27 mouse cellular contexts compared by ENCODE assay signal in the genomic region with DNA sequence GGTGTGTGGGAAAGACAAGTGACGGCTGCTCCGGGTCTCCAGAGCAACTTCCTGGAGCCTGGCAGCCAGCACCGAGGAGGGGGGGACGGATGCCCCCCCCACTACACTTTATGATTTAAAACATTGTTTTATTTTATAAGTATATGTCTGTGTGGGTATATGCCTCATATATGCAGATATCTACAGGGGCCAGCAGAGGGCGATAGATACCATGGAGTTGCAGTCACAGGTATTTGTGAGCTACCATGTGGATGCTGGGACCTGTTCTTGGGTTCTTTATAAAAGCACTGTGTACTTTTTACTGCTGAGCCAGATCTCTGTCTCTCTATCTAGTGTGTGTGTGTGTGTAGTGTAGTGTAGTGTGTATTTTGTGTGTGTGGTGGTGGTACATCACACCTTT. TPM values are rescaled to one million over a fixed set of nuclear protein-coding genes. Genes with fewer than 3 reads are reported as not detected.
DNase-seq lines count a peak whose midpoint lies in the region; ATAC-seq and TF ChIP-seq lines count a peak whose summit lies in the region.
"Had no signal": no experiment of that assay in that cellular context is flagged by ENCODE, and none has a peak within 500 bp of the region (broad histone marks: within the 10 kb centered on the region; RNA-seq: fewer than 3 reads in every experiment).

No protein-coding gene starts in this region.

- peak; percentile 40 for DNase-seq in heart, adult 11 months
- DNase-seq in heart, adult 8-10 months (ENCODE audit: low spot score): no peak
- no peak for DNase-seq in lung, embryonic 14.5 days
- no peak for DNase-seq in lung, postnatal 14 days
- DNase-seq in R1 (ENCODE audit: low read depth, low spot score): peak; percentile 77
- DNase-seq in stomach, postnatal 0 days (ENCODE audit: low spot score): no peak
- no peak for DNase-seq in right cerebral cortex, postnatal 14 days
- DNase-seq: adrenal gland, postnatal 25 days; B cell, adult 2 months; cerebellum, adult 9-10 months; gastrocnemius, postnatal 14 days; heart, postnatal 4 days; layer of hippocampus, postnatal 36 days; lung, postnatal 4 days; right cerebral cortex, postnatal 4 days; thymus, postnatal 4 days had no signal

- H3K4me1 ChIP-seq in lung, embryonic 14.5 days (ENCODE audit: insufficient read depth): no peaks in the 10 kb centered on the region
- H3K4me1 ChIP-seq in stomach, postnatal 0 days (replicated peaks; ENCODE audit: control insufficient read depth, insufficient read depth): no peaks in the 10 kb centered on the region
- H3K4me1 ChIP-seq: forebrain, embryonic 12.5 days had no signal

- no peak for ATAC-seq in lung, embryonic 14.5 days (ENCODE audit: insufficient read depth)
- no peak for ATAC-seq in stomach, postnatal 0 days (ENCODE audit: low FRiP score, low TSS enrichment)
- no peak; the same call in 1 of the 2 replicates for ATAC-seq in granulocyte monocyte progenitor cell, adult 5-6 weeks (replicated peaks; ENCODE audit: poor library complexity, severe bottlenecking)
- ATAC-seq: activated CD4-positive, CD25-positive, alpha-beta regulatory T cell, adult 4 months had no signal

- peaks cover 5% of the 10 kb centered on the region; the same call in 1 of the 2 replicates for H3K27me3 ChIP-seq in lung, embryonic 14.5 days (ENCODE audit: insufficient read depth, low read length)
- no peaks in the 10 kb centered on the region for H3K27me3 ChIP-seq in stomach, postnatal 0 days (ENCODE audit: control insufficient read depth, insufficient read depth, low read length)

- H3K27ac ChIP-seq in lung, embryonic 14.5 days (ENCODE audit: low read depth): no peak overlapping the region
- H3K27ac ChIP-seq in stomach, postnatal 0 days (replicated peaks): no peak overlapping the region
- H3K27ac ChIP-seq: forebrain, embryonic 12.5 days; heart, embryonic 13.5 days; limb, embryonic 10.5 days; liver, embryonic 15.5 days had no signal

- TF ChIP-seq CTCF in lung, embryonic 14.5 days (IDR thresholded peaks at IDR 0.05; ENCODE audit: low read depth): peak; percentile 22; the same call in 1 of the 2 replicates
- peak; percentile 50 for TF ChIP-seq CTCF in stomach, postnatal 0 days (IDR thresholded peaks at IDR 0.05; ENCODE audit: low read depth)

- WGBS in lung, embryonic 14.5 days: 83% methylated on average over 5 of the region's 5 CpGs
- 81% methylated on average over 5 of the region's 5 CpGs for WGBS in stomach, postnatal 0 days

- H3K4me3 ChIP-seq in lung, embryonic 14.5 days (ENCODE audit: low read depth, low read length): no peak overlapping the region
- no peak overlapping the region for H3K4me3 ChIP-seq in stomach, postnatal 0 days (ENCODE audit: low read depth, low read length)
- H3K4me3 ChIP-seq: forebrain, embryonic 12.5 days; heart, embryonic 13.5 days; limb, embryonic 10.5 days; liver, embryonic 15.5 days had no signal

- no peak for TF ChIP-seq EP300 in stomach, postnatal 0 days (optimal IDR thresholded peaks at IDR 0.05)

- no peak overlapping the region for H3K4me2 ChIP-seq in lung, embryonic 14.5 days
- H3K4me2 ChIP-seq in stomach, postnatal 0 days (replicated peaks; ENCODE audit: low read depth): no peak overlapping the region
- H3K4me2 ChIP-seq: forebrain, embryonic 12.5 days; heart, embryonic 13.5 days; liver, embryonic 15.5 days; midbrain, embryonic 11.5 days had no signal

- H3K9me3 ChIP-seq in lung, embryonic 14.5 days (ENCODE audit: low read depth, low read length): no peaks in the 10 kb centered on the region
- H3K9me3 ChIP-seq in stomach, postnatal 0 days (ENCODE audit: control insufficient read depth, low read length): no peaks in the 10 kb centered on the region
- H3K9me3 ChIP-seq: limb, embryonic 10.5 days; liver, embryonic 15.5 days had no signal

- H3K9ac ChIP-seq in lung, embryonic 14.5 days: no peak overlapping the region
- no peak overlapping the region for H3K9ac ChIP-seq in stomach, postnatal 0 days (ENCODE audit: low read length)
- H3K9ac ChIP-seq: forebrain, embryonic 12.5 days; heart, embryonic 13.5 days; liver, embryonic 15.5 days had no signal

- no peaks in the 10 kb centered on the region for H3K36me3 ChIP-seq in lung, embryonic 14.5 days (ENCODE audit: insufficient read depth)
- no peaks in the 10 kb centered on the region for H3K36me3 ChIP-seq in stomach, postnatal 0 days (ENCODE audit: control insufficient read depth, insufficient read depth, low read length)
- H3K36me3 ChIP-seq: forebrain, embryonic 12.5 days; heart, embryonic 13.5 days; limb, embryonic 10.5 days; liver, embryonic 15.5 days had no signal

RNA-seq across cellular contexts. Expression of a gene that starts 20.5 kb away (rescaled TPM):
- not detected for total RNA-seq in heart, adult 8-10 months (2022)
- polyA plus RNA-seq in lung, embryonic 14.5 days (2014; fragmentation: Nextera tagmentation; extraction: Ambion mirVana): 2.9 and 3.3 TPM in 2 replicates
- 1.4 and 1.8 TPM in 2 replicates for polyA plus RNA-seq in stomach, postnatal 0 days (2015; fragmentation: Nextera tagmentation; extraction: Ambion mirVana)
- not detected in 2 replicates for total RNA-seq in granulocyte monocyte progenitor cell, adult 5-6 weeks (2014; fragmentation: Nextera tagmentation)
- not detected in 2 replicates for total RNA-seq in granulocyte monocyte progenitor cell, adult 5-6 weeks (2017)
- total RNA-seq: gastrocnemius, postnatal 14 days; layer of hippocampus, postnatal 36 days had no signal
- polyA plus RNA-seq: activated CD4-positive, CD25-positive, alpha-beta regulatory T cell, adult 4 months; neural tube, embryonic 14.5 days had no signal

RNA-seq across cellular contexts. Expression of a gene that starts 30.8 kb away (rescaled TPM):
- under 1 TPM in 1 of 4 experiments, not detected in 3; 0.19 TPM for total RNA-seq in heart, adult 8-10 months (2022)
- not detected in 2 replicates for polyA plus RNA-seq in lung, embryonic 14.5 days (2014; fragmentation: Nextera tagmentation; extraction: Ambion mirVana)
- polyA plus RNA-seq in stomach, postnatal 0 days (2015; fragmentation: Nextera tagmentation; extraction: Ambion mirVana): 0.05 TPM in 1 of 2 replicates, not detected in the other
- total RNA-seq in granulocyte monocyte progenitor cell, adult 5-6 weeks (2014; fragmentation: Nextera tagmentation): not detected in 2 replicates
- not detected in 2 replicates for total RNA-seq in granulocyte monocyte progenitor cell, adult 5-6 weeks (2017)
- total RNA-seq: gastrocnemius, postnatal 14 days; layer of hippocampus, postnatal 36 days had no signal
- polyA plus RNA-seq: activated CD4-positive, CD25-positive, alpha-beta regulatory T cell, adult 4 months; cortical plate, adult 2 months; embryonic facial prominence, embryonic 14.5 days; forebrain, embryonic 12.5 days; heart, embryonic 13.5 days; kidney, embryonic 14.5 days; limb, embryonic 10.5 days; midbrain, embryonic 11.5 days; neural tube, embryonic 14.5 days had no signal

RNA-seq across cellular contexts. Expression of a gene that starts 36.8 kb away (rescaled TPM):
- 100 to 1,000 TPM; 172 to 208 (median 186) TPM for total RNA-seq in heart, adult 8-10 months (2022)
- polyA plus RNA-seq in lung, embryonic 14.5 days (2014; fragmentation: Nextera tagmentation; extraction: Ambion mirVana): 35.2 and 37.8 TPM in 2 replicates
- polyA plus RNA-seq in stomach, postnatal 0 days (2015; fragmentation: Nextera tagmentation; extraction: Ambion mirVana): 51.7 and 54.2 TPM in 2 replicates
- 255 and 331 TPM in 2 replicates for total RNA-seq in granulocyte monocyte progenitor cell, adult 5-6 weeks (2014; fragmentation: Nextera tagmentation)
- total RNA-seq in granulocyte monocyte progenitor cell, adult 5-6 weeks (2017): 160 and 195 TPM in 2 replicates

RNA-seq across cellular contexts. Expression of a gene that starts 45.6 kb away (rescaled TPM):
- total RNA-seq in heart, adult 8-10 months (2022): 100 to 1,000 TPM; 389 to 453 (median 417) TPM
- polyA plus RNA-seq in lung, embryonic 14.5 days (2014; fragmentation: Nextera tagmentation; extraction: Ambion mirVana): not detected in 2 replicates
- polyA plus RNA-seq in stomach, postnatal 0 days (2015; fragmentation: Nextera tagmentation; extraction: Ambion mirVana): 0.23 and 0.28 TPM in 2 replicates
- total RNA-seq in granulocyte monocyte progenitor cell, adult 5-6 weeks (2014; fragmentation: Nextera tagmentation): 0.73 TPM in 1 of 2 replicates, not detected in the other
- total RNA-seq in granulocyte monocyte progenitor cell, adult 5-6 weeks (2017): 0.52 TPM in 1 of 2 replicates, not detected in the other
- polyA plus RNA-seq: activated CD4-positive, CD25-positive, alpha-beta regulatory T cell, adult 4 months; forebrain, embryonic 12.5 days; kidney, embryonic 14.5 days; limb, embryonic 10.5 days; midbrain, embryonic 11.5 days had no signal

RNA-seq across cellular contexts. Expression of a gene that starts 49.0 kb away (rescaled TPM):
- total RNA-seq in heart, adult 8-10 months (2022): 1,000 to 10,000 TPM in 1 of 4 experiments, 100 to 1,000 TPM in 3; 975 to 1,073 (median 990) TPM
- polyA plus RNA-seq in lung, embryonic 14.5 days (2014; fragmentation: Nextera tagmentation; extraction: Ambion mirVana): 211 and 221 TPM in 2 replicates
- polyA plus RNA-seq in stomach, postnatal 0 days (2015; fragmentation: Nextera tagmentation; extraction: Ambion mirVana): 256 and 269 TPM in 2 replicates
- 247 and 248 TPM in 2 replicates for total RNA-seq in granulocyte monocyte progenitor cell, adult 5-6 weeks (2014; fragmentation: Nextera tagmentation)
- total RNA-seq in granulocyte monocyte progenitor cell, adult 5-6 weeks (2017): 237 and 286 TPM in 2 replicates

Comparison
In these comparisons a context has a peak if more than half of its experiments do, and no peak if none do; other contexts are left out.
1. DNase-seq: peak in heart, adult 11 months (single experiment) and R1 (single experiment); none in heart, adult 8-10 months (single experiment), lung, embryonic 14.5 days (single experiment), lung, postnatal 14 days (single experiment), stomach, postnatal 0 days (single experiment) and right cerebral cortex, postnatal 14 days (single experiment).